Comparison of ENCODE assay signal across 25 mouse cellular contexts in genomic region chr7:126249146-126249545, GRCm38 (mm10). TPM values are rescaled to one million over a fixed set of nuclear protein-coding genes. Genes with fewer than 3 reads are reported as not detected.
DNase-seq lines count a peak whose midpoint lies in the region; ATAC-seq lines count a peak whose summit lies in the region.
"Had no signal": no experiment of that assay in that cellular context is flagged by ENCODE, and none has a peak within 500 bp of the region (broad histone marks: within the 10 kb centered on the region; RNA-seq: fewer than 3 reads in every experiment).

No protein-coding gene starts in this region.

- H3K27ac ChIP-seq in forebrain, embryonic 10.5 days: 0 out of 2 replicates have a peak overlapping the region, but pooled peaks have one; percentile 20
- no peak overlapping the region for H3K27ac ChIP-seq in forebrain, embryonic 16.5 days (ENCODE audit: low read length)
- H3K27ac ChIP-seq in heart, embryonic 13.5 days (replicated peaks): 0 out of 2 replicates have a peak overlapping the region, but pooled peaks have one; percentile 69
- H3K27ac ChIP-seq in neural tube, embryonic 13.5 days (replicated peaks): no peak overlapping the region
- H3K27ac ChIP-seq: hindbrain, embryonic 12.5 days; liver, embryonic 15.5 days; lung, embryonic 15.5 days; macrophage; midbrain, embryonic 15.5 days; neural tube, embryonic 15.5 days had no signal

- no peaks in the 10 kb centered on the region for H3K9me3 ChIP-seq in forebrain, embryonic 10.5 days
- H3K9me3 ChIP-seq in forebrain, embryonic 16.5 days (ENCODE audit: control insufficient read depth, low read length): no peaks in the 10 kb centered on the region
- H3K9me3 ChIP-seq in heart, embryonic 13.5 days: no peaks in the 10 kb centered on the region
- H3K9me3 ChIP-seq in neural tube, embryonic 13.5 days: no peaks in the 10 kb centered on the region
- H3K9me3 ChIP-seq: G1E; hindbrain, embryonic 12.5 days; liver, embryonic 15.5 days; lung, embryonic 15.5 days; midbrain, embryonic 15.5 days; neural tube, embryonic 15.5 days had no signal

- peaks cover 18% of the 10 kb centered on the region for H3K4me1 ChIP-seq in forebrain, embryonic 10.5 days
- peaks cover 7% of the 10 kb centered on the region for H3K4me1 ChIP-seq in forebrain, embryonic 16.5 days (replicated peaks; ENCODE audit: control insufficient read depth, insufficient read depth, low read length)
- peaks cover 40% of the 10 kb centered on the region for H3K4me1 ChIP-seq in heart, embryonic 13.5 days
- peaks cover 10% of the 10 kb centered on the region for H3K4me1 ChIP-seq in neural tube, embryonic 13.5 days (replicated peaks)
- H3K4me1 ChIP-seq: liver, embryonic 15.5 days had no signal

- H3K4me2 ChIP-seq in forebrain, embryonic 16.5 days (ENCODE audit: low read length): no peak overlapping the region
- peak overlapping the region; percentile 69 for H3K4me2 ChIP-seq in heart, embryonic 13.5 days
- H3K4me2 ChIP-seq in neural tube, embryonic 13.5 days: peak overlapping the region; percentile 21; the same call in 1 of the 2 replicates
- H3K4me2 ChIP-seq: liver, embryonic 15.5 days; lung, embryonic 15.5 days had no signal

- H3K9ac ChIP-seq in forebrain, embryonic 16.5 days (replicated peaks; ENCODE audit: low read depth, low read length): no peak overlapping the region
- peak overlapping the region; percentile 82 for H3K9ac ChIP-seq in heart, embryonic 13.5 days
- no peak overlapping the region for H3K9ac ChIP-seq in neural tube, embryonic 13.5 days
- H3K9ac ChIP-seq: liver, embryonic 15.5 days; lung, embryonic 15.5 days; midbrain, embryonic 15.5 days; neural tube, embryonic 15.5 days had no signal

- intact Hi-C loops in heart, postnatal 25 days (cut with DNase I): loop anchor here (2.0 kb wide), 1 partner anchor 32 kb away; no protein-coding TSS in a partner anchor

- H3K4me3 ChIP-seq in forebrain, embryonic 10.5 days: no peak overlapping the region
- H3K4me3 ChIP-seq in forebrain, embryonic 16.5 days (replicated peaks; ENCODE audit: low read length): no peak overlapping the region
- H3K4me3 ChIP-seq in heart, embryonic 13.5 days: peak overlapping the region; percentile 54
- H3K4me3 ChIP-seq in neural tube, embryonic 13.5 days: peak overlapping the region; percentile 19; the same call in 1 of the 2 replicates
- H3K4me3 ChIP-seq: hindbrain, embryonic 12.5 days; liver, embryonic 15.5 days; lung, embryonic 15.5 days; midbrain, embryonic 15.5 days; neural tube, embryonic 15.5 days had no signal

- DNase-seq in forebrain, embryonic 10.5 days (ENCODE audit: extremely low spot score, low spot score): no peak
- no peak for DNase-seq in heart, postnatal 25 days (ENCODE audit: low spot score)
- DNase-seq in neural tube, embryonic 10.5 days (ENCODE audit: extremely low spot score, low spot score): no peak
- no peak for DNase-seq in right cerebral cortex, postnatal 14 days
- DNase-seq: adrenal gland, postnatal 36 days; B cell, adult 2 months; cerebellum, adult 11-12 months; kidney, adult 18-20 months; kidney, postnatal 4 days; liver; right cerebral cortex, adult 18-20 months; thymus, adult 18-20 months; thymus, postnatal 36 days had no signal

- whole genome bisulfite sequencing in forebrain, embryonic 10.5 days: 76% methylated on average over 5 of the region's 5 CpGs
- WGBS in forebrain, embryonic 16.5 days: 69% methylated on average over 5 of the region's 5 CpGs
- 69% methylated on average over 5 of the region's 5 CpGs for WGBS in heart, embryonic 13.5 days
- WGBS in neural tube, embryonic 13.5 days: 79% methylated on average over 5 of the region's 5 CpGs

- peaks cover 43% of the 10 kb centered on the region for H3K27me3 ChIP-seq in forebrain, embryonic 10.5 days (ENCODE audit: poor library complexity, severe bottlenecking)
- H3K27me3 ChIP-seq in forebrain, embryonic 16.5 days (replicated peaks; ENCODE audit: control insufficient read depth, insufficient read depth, low read length): no peaks in the 10 kb centered on the region
- H3K27me3 ChIP-seq in heart, embryonic 13.5 days (replicated peaks): peaks cover 13% of the 10 kb centered on the region; the same call in 1 of the 2 replicates
- peaks cover 5% of the 10 kb centered on the region; the same call in 1 of the 2 replicates for H3K27me3 ChIP-seq in neural tube, embryonic 13.5 days
- H3K27me3 ChIP-seq: midbrain, embryonic 15.5 days; neural tube, embryonic 15.5 days had no signal

- no peak for ATAC-seq in forebrain, embryonic 16.5 days
- no peak for ATAC-seq in heart, embryonic 13.5 days (ENCODE audit: extremely low read depth, insufficient number of reproducible peaks, low FRiP score, low TSS enrichment)
- ATAC-seq in neural tube, embryonic 13.5 days (ENCODE audit: low read depth): no peak
- ATAC-seq: inflammation-experienced regulatory T-cells, adult 6 months; midbrain, embryonic 15.5 days; Patski had no signal

- H3K36me3 ChIP-seq in forebrain, embryonic 10.5 days (replicated peaks): no peaks in the 10 kb centered on the region
- no peaks in the 10 kb centered on the region for H3K36me3 ChIP-seq in forebrain, embryonic 16.5 days (ENCODE audit: control insufficient read depth, insufficient read depth)
- H3K36me3 ChIP-seq in heart, embryonic 13.5 days: no peaks in the 10 kb centered on the region
- H3K36me3 ChIP-seq in neural tube, embryonic 13.5 days: no peaks in the 10 kb centered on the region
- H3K36me3 ChIP-seq: G1E; hindbrain, embryonic 12.5 days; liver, embryonic 15.5 days; lung, embryonic 15.5 days; midbrain, embryonic 15.5 days; neural tube, embryonic 15.5 days had no signal

RNA-seq across cellular contexts. Expression of gene Sbk1, which starts 23.3 kb away (rescaled TPM):
- polyA plus RNA-seq in forebrain, embryonic 10.5 days (2016; fragmentation: Nextera tagmentation; extraction: Ambion mirVana): 79.1 and 83.0 TPM in 2 replicates
- polyA plus RNA-seq in forebrain, embryonic 16.5 days (2015; fragmentation: Nextera tagmentation; extraction: Ambion mirVana): 295 and 323 TPM in 2 replicates
- polyA plus RNA-seq in heart, embryonic 13.5 days (2015; fragmentation: Nextera tagmentation; extraction: Ambion mirVana): 12.7 and 13.7 TPM in 2 replicates
- total RNA-seq in heart, postnatal 25 days (2021): 10 to 100 TPM; 76.5 to 86.4 TPM
- 238 and 247 TPM in 2 replicates for polyA plus RNA-seq in neural tube, embryonic 13.5 days (2015; fragmentation: Nextera tagmentation; extraction: Ambion mirVana)

RNA-seq across cellular contexts. Expression of gene Xpo6, which starts 48.8 kb away (rescaled TPM):
- 65.5 and 70.1 TPM in 2 replicates for polyA plus RNA-seq in forebrain, embryonic 10.5 days (2016; fragmentation: Nextera tagmentation; extraction: Ambion mirVana)
- 48.5 and 51.9 TPM in 2 replicates for polyA plus RNA-seq in forebrain, embryonic 16.5 days (2015; fragmentation: Nextera tagmentation; extraction: Ambion mirVana)
- polyA plus RNA-seq in heart, embryonic 13.5 days (2015; fragmentation: Nextera tagmentation; extraction: Ambion mirVana): 27.7 and 29.5 TPM in 2 replicates
- total RNA-seq in heart, postnatal 25 days (2021): 10 to 100 TPM; 19.2 to 23.7 TPM
- 47.8 and 54.7 TPM in 2 replicates for polyA plus RNA-seq in neural tube, embryonic 13.5 days (2015; fragmentation: Nextera tagmentation; extraction: Ambion mirVana)

Comparison
In these comparisons a context has a peak if more than half of its experiments do, and no peak if none do; other contexts are left out.
1. H3K27ac ChIP-seq: peak in forebrain, embryonic 10.5 days (single experiment) and heart, embryonic 13.5 days (single experiment); none in forebrain, embryonic 16.5 days (single experiment) and neural tube, embryonic 13.5 days (single experiment).
2. H3K4me3 ChIP-seq: peak in heart, embryonic 13.5 days (single experiment) and neural tube, embryonic 13.5 days (single experiment); none in forebrain, embryonic 10.5 days (single experiment) and forebrain, embryonic 16.5 days (single experiment).